Mouse (Mus musculus): ENCODE measurements at regions not wholly inside any gene's neighbourhood (a gene's known extent, or its start where the extent isn't known, plus 50 kb on each side); places are given as distances from the start of the nearest gene placed in this dataset.

DNA sequence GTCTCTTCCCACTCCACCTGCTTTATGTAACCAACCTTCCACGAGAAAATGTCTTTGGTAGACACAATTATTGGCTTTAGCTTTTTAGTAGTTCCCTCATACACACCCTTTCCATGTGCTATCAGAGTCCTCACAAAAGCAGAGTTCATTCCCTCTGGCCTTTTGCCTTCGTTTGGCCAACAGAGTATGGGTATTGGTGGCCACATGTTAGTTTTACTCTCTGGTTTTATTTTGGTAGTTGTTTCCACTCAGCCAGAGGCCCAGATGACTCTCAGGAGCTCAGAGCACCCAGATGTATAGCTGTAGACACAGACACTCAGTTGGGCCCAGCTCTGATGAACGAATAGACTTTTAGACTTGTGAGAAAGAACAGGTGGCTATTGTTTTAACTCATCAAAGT is 286.4 kb downstream of the Pten start:
- DNase-seq (ENCODE audit: low spot score in 2 of 2) = no peak

DNA sequence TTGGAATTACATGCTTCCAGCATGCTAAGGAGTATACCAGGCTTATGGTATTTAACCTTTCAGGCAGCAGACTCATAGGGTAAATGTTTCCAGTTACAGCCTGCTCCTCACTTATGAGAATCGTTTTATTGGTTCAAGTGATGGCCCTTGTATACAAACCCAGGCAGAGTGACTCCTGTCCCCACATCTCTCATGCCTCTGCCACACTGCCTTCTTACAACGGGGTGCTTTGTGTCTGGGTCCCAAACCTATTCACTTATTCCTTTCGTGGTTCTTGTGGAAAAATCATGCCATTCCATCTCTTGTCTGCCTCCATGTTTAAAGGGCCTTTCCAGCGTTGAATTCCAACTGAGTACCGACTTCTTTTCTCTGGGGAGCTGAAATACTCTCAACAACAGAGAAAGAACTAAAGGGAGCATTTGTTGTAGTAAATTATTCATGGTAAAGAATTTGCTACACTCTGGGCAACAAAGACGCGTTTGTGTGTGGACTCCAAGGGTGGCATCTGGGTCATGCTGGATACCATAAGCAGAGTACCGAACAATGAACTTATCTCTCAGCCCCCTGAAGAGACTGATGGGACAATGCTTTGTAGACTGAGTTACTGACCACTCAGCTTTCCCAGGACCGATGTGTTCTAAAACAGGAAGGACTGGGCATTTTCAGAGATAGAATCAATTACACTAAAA is 291.6 kb downstream of the Pten start:
- DNase-seq (ENCODE audit: low spot score in 2 of 2) = no peak

DNA sequence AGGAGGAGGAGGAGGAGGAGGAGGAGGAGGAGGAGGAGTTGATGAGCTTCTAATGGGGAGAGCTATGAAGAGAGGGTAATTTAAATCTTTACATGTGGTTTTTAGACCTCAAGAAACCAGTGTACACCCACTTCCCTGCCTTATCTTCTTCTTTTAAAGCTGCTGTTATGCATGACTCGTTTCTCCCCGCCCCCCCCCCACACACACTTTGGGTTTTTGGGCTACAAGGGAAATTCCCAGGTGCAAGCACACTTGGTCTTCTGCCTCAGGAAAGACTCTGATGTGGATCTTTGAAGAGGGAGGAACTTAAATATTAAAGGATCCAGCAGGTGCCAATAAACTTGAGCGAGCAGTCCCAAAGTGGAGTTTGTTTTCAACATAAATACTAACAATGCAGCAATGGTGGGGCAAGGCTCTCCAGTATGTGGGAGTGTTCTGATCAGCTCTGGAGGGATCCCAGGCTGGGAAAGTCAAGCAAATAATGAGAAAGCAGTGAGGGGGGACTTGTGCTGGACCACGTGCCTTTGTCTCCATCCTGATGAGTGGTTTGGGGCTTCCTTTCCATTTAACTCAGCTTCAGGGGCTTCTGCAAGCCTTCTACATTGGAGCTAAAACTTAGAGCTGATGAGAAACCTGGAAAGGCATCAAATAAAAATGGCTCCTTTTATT is 296.0 kb downstream of the Pten start:
- DNase-seq (ENCODE audit: low spot score in 2 of 2) = no peak

DNA sequence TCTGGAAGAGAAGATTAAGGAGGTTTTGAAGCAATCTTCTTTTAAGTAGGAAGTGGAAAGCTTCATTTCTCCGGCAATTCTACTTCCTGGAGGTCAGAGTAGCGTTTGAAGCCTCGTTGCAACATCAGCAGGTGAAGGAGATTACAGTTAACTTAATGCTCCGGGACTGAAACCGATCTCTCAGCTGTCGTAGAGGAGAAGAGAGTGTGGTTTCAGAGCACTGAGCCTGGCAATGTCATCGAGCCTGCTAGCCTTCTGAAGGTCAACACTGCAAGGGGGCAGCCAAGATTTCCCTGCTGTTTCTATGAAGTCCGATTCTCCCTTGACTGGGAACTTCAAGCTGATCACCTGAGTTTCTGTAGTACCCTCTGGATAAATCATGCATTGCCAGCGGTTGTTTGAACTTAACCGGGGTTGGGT is 299.1 kb downstream of the Pten start:
- no peak for DNase-seq (ENCODE audit: low spot score in 2 of 2)

DNA sequence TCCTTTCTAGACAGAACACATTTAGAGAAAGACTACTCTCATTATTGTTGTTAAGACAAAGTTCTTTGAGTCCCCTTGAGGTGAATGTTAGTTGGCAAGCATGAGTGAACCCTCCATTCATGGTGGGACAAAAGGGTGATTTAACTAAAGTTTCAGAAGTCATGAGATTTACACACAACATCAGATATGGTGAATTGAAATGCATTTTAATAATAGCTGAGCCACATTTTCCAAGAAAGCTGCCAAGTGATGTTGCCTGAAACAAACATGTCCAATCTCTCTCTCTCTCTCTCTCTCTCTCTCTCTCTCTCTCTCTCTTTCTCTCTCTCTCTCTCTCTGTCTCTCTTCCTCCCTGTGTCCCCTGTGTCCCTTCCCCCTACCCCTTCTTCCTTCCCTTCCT is 303.7 kb downstream of the Pten start:
- no peak for DNase-seq (ENCODE audit: low spot score in 2 of 2)

DNA sequence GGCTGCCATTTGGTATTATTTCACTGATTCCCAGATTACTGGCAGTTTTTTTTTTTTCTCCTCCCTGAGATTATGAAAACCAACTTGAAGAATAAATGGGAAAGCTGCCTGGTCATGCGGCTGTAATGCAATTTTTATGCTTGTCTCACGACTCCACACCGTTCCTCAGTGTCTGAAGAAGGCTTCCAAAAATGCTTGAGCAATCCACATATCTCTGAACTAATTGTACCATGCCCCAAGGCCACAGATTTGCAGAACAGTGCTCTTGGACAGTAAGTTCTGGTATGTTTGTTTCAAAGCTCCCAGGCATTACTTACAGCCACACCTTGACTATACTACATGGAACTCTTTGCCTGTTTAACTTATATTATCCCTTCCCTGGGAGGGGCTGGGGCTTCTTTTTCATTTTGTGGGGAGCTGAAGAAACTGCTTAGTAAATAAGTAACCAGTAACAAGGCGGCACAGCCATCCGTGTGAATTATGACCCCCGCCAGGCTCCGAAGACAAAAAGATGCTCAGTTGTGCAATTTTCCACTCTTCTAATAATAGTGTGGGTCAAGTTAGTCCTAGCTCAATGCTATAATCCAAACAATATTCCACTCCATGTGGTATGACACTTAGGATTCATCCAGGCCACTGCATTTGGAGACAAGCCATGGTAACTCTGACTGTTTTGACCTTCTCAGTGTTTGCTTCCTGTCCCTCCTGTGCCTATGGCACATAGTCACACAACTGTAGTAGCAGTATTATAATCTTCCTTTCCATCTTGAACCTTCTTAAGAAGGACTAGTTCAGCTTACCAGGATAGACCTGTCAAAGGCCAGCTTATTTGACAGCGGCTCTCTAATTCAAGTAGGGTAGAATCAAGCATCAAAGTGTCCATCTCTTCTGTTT is 305.1 kb downstream of the Pten start:
- DNase-seq (ENCODE audit: low spot score in 2 of 2) = no peak

DNA sequence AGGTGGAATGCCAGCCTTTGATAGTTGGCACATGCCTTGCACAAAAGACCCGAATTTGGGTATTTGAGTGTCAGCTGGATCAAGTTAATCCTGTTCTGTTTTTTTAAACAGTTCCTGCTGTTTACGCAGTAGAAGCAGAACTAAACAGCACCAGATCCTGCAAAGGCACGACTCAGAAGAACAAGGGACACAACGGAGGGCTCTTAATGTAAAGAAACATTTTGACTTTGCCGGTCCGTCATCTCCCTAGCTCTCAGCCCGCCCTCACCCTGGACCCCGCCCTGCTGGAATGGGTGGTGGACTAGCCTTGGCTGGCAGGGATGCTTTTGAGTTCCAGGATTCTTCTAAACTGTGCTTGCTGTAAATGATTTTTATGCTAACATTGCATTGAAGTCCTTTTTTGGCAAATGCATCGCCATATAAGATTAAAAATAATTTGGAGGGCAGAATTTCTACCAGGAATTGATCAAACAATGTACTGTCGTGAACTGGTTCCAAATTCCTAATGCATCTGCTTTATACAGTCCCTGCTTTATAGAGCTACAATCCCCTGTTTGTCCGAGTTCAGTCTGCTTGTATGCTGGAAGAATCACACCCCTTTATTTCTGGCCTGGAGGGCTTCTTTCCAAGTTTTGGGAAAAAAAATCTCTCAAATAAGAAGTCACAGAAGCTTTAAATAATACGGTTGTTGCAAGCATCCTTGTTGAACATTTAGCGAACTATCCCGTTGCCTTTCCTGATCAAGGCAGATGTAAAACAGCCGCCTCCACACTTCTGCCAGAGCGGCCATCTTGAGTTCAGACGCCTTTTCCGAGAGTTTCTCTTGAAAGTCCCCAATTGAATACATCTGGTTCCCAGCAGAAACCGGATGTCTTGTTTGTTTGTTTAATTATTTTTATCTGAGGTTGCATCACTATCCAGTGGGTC is 308.2 kb downstream of the Pten start:
- no peak for DNase-seq (ENCODE audit: low spot score in 2 of 2)

DNA sequence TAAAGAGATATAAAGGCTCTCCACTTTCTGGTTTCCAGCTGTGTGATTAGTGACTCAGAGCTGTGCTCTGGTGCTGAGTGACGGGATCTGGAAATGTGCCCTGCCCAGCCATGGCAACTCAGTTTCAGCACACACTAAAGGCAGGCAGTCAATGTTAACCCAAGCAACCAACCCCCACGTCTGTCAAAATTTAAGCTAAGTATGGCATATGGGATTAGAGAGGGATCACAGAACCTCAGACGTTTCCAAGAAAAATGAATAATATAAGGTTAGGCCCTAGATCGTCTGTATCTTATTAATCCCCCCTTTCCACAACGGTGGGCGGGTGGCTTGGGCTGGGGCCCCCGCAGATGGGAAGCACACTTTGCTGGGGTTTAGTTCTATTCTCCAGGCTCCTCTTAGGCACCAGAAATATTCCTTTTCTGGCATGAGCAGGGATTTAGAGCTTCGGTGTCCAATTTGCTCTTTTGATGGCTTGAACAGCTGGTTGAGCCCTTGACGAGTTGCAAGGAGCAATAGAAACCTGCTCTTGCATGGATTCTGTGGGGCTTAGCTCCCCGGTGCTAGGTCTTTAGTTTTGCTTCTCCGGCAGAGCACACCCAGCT is 311.2 kb downstream of the Pten start:
- no peak for DNase-seq (ENCODE audit: low spot score in 2 of 2)

DNA sequence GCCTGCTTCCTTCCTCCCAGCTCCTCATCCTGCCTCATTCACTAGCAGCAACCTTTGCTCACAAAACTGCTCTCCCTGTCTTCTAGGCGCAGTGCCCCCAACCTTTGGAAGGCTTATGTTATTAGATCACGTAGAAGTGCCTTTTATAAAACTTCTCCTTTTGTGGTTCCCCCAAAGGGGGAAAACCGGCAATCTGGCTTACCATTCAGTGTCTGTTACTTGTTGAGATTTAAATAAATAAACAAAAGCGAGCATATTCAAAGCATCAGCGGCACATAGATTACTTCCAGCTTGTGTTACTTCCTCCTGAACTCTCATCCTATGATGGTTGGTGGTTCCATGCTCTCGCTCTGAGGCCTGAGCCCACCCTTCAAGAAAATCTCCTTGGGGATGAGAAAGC is 312.5 kb downstream of the Pten start:
- DNase-seq (ENCODE audit: low spot score in 2 of 2) = no peak

DNA sequence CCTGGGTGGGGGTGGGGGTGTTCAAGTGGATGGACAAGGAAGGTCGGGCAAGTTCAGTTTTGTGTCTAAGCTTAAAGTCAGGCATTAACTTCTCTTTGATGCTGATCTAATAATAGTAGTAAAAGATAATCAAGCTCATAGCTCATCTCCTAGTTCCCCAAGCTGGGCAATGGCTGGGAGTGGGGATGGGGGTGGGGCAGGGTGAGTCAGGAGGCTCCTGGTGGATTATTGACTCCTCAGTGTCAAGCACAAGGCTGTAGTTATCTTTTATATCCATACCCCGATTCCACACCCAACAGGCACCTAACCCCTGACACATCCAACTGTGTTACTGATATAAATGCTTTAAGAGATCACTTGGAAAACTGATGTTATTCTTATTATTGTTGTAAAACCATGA is 315.0 kb downstream of the Pten start:
- no peak for DNase-seq (ENCODE audit: low spot score in 2 of 2)

DNA sequence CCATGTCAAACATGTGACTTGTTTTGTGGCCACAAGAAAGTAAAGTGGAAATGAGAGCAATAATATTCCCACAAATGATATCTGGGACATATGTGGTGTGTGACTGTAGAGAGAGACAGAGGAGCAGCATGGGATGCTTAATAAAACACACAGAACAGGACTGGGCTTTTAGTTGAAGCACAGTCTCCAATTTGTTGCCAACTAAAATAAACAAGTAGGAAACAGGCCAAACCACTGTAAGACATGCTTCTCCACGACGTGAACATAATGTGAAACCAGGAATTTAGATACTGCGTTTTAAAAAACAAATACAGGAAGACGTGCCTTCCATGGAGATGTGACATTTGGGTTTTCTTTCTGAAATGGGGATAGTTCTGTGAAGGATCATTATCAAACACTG is 317.2 kb downstream of the Rnls start:
- DNase-seq (ENCODE audit: low spot score in 2 of 2) = no peak

DNA sequence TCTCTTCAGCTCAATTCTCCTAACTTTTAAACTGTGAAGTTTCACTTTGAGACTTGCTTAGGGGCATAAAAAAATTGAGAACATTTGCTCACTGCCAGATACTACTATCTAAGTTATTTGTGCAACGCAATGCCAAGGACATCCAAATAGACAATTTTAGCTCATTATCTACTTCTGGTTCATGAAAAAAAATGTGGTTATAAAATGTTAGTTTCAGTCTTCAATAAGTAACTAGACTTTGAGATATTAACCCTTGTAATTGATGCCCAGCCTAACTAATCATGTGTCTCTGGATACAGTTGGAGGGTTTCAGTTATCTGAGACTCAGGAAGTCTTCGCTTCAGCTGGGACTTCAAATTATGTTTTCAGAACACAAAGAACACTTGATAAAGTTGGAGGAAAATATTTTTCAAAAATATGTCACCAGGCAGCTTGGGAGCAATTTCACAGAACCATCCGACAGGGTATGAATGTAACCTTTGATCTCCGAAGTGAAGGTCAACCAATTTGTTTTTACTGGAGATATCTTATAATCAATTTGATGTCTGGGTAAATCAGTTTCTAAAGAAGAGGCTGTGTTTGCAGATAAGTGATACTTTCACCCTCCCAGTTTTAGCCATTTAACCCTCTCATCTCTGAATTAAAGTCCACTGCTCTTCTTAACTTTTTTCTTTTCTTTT is 313.3 kb downstream of the Rnls start:
- DNase-seq (ENCODE audit: low spot score in 2 of 2) = no peak

DNA sequence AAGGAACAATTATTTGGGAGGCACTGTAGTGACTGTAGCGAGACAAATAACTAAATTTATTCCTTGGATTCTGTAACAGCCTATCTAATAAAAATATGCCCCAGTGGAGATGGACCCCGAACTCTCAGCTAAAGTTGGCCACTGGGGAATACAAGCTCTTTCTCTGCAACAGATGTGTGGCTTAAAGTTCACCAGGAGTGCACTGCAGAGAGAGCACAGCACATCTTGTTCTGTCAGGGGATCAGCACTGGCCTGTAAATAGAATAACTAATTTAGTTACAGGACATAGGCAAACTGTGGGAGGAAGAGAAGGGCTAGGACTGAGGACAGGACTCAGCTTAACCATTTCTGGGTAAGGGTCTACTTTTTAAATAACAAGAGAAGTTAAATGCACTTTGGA is 312.1 kb downstream of the Rnls start:
- DNase-seq (ENCODE audit: low spot score in 2 of 2) = no peak

DNA sequence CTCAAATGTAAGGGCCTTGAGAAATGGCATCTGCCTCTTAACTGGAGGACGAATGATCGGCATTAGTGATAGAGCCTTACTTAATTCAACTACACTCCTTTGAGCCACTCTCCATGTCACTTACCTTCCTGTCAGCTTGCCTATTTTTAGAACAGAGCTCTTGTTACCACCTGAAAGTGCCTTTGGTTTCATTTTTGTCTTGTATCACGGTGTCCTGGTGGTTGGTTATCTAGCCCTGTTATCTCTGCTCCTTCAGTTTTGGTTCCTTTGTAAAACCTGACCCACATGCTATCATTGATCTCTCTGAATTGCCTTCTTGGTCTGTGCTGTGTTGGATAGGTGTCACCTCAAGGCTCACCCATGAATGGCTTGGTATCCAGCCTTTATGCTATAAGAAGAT is 310.6 kb downstream of the Rnls start:
- DNase-seq (ENCODE audit: low spot score in 2 of 2) = no peak

DNA sequence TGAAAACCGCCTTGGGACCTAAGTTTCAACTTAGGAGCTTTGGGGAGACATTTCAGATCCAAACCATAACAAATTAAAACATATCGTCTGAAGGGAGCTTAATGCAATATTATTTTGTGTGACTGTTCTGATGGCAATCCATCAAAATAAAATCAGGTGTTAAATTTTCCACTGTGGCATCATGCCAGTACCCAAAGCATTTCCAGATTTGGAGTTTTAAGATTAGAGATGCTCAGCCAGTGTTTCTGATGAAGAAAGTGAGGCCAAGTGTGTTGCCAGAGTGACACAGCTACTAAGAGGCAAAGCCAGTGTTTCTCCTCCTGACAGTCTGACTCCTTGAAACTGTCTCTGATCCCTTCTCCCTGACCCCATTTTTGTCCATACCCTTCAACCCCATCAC is 308.7 kb downstream of the Rnls start:
- DNase-seq (ENCODE audit: low spot score in 2 of 2) = no peak

DNA sequence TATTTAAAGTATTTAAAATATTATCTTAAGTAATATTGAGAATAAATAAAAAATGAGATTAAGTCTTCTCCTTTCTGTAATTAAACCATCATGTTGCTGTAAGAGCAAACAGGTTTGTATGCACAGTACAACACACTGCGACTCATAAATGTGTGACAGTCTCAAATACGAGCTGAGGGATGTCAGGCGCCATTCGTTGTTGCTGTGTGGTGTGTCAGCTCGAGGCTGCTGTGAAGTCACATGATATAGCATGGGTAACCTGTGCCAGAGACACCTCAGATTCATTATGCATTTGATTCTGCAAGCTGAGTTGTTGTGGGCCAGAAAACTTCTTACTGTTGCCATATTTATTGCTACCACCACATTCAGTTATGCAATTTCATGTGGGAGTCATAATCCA is 307.4 kb downstream of the Rnls start:
- no peak for DNase-seq (ENCODE audit: low spot score in 2 of 2)

Data from spleen, postnatal 4 days (tissue).